Mouse (Mus musculus): ENCODE data around the gene Tinagl1.

DNA sequence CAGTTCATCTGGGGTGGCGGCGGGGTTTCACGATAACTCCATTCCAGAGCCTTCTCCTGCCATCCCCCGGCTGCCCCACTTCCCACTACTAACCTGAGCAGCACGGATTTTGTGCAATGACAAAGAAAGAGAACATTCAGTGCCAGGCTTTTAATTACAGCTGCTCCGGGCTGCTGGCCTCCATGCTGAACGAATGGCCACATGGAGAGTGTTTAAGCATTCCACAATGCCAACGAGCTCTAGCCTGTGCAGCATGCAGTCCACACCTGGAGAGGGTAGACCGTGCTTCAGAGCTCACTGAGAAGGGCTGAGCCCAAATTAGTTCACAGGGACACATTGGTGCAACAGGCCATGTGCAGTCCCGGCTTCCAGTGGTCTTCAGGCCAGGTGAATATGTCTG lies 44.8 kb downstream of the Tinagl1 start:
- no peak for TF ChIP-seq CTCF (IDR thresholded peaks at IDR 0.05; ENCODE audit: low read depth, low read length)
- TF ChIP-seq POLR2A (IDR thresholded peaks at IDR 0.05; ENCODE audit: insufficient read depth, low read length) = no peak
- no peak for TF ChIP-seq EP300 (IDR thresholded peaks at IDR 0.05; ENCODE audit: insufficient read depth, low read depth, low read length)
